Mouse (Mus musculus) neural tube, embryonic 11.5 days (tissue): ENCODE results near the gene Qsox1. TPM values are rescaled to one million over a fixed set of nuclear protein-coding genes. Genes with fewer than 3 reads are reported as not detected.
A peak's percentile ranks its signal among the peaks of the same experiment; 100 is the strongest.

Experiments
- ATAC-seq: fragments of 200-750 bp; cut with Nextera tagmentation; 2 replicates; pipeline ENCODE4 v1.8.0; 2017; ENCODE audit warnings: moderate number of reproducible peaks, mild to moderate bottlenecking, moderate TSS enrichment, moderate library complexity; ENCODE audit not compliant: insufficient read depth, low FRiP score, low TSS enrichment
- DNase-seq: peaks from one replicate; pipeline ENCODE4 v3.0.0-alpha.2; 2015; ENCODE audit warnings: low spot score
- H3K27ac ChIP-seq: fragments of 300-500 bp; sonication (generic); 2 replicates; pipeline ENCODE4 v1.5.1; 2014; ENCODE audit warnings: low read depth, mild to moderate bottlenecking, low read length
- H3K27me3 ChIP-seq: fragments of 300-500 bp; sonication (generic); 2 replicates; pipeline ENCODE4 v1.6.1; 2014; ENCODE audit warnings: mild to moderate bottlenecking, low read length, mixed read lengths; ENCODE audit not compliant: control insufficient read depth, insufficient read depth
- H3K36me3 ChIP-seq: fragments of 300-500 bp; sonication (generic); 2 replicates; pipeline ENCODE4 v1.6.1; 2014; ENCODE audit warnings: mild to moderate bottlenecking, low read length, moderate library complexity, mixed read lengths; ENCODE audit not compliant: control insufficient read depth, insufficient read depth
- H3K4me1 ChIP-seq: fragments of 300-500 bp; sonication (generic); 2 replicates; pipeline ENCODE4 v1.6.1; 2014; ENCODE audit warnings: low read length, mixed read lengths; ENCODE audit not compliant: control insufficient read depth, insufficient read depth
- H3K4me2 ChIP-seq: fragments of 300-500 bp; sonication (generic); 2 replicates; pipeline ENCODE4 v1.6.1; 2014; ENCODE audit warnings: low read depth, mild to moderate bottlenecking, moderate library complexity
- H3K4me3 ChIP-seq: fragments of 300-500 bp; sonication (generic); 2 replicates; pipeline ENCODE4 v1.5.1; 2014; ENCODE audit warnings: low read depth, low read length
- H3K9ac ChIP-seq: fragments of 300-500 bp; sonication (generic); 2 replicates; pipeline ENCODE4 v1.6.1; 2014; ENCODE audit warnings: mild to moderate bottlenecking, low read length
- H3K9me3 ChIP-seq: fragments of 300-500 bp; sonication (generic); 2 replicates; pipeline ENCODE4 v1.6.1; 2016; ENCODE audit warnings: low read length; ENCODE audit not compliant: control insufficient read depth
- WGBS: fragments of 180-500 bp; shearing (Covaris S2); extraction: QIAGEN DNeasy Blood & Tissue Kit; methylation state at CpG from one replicate; pipeline ENCODE4 v1.1.7; 2014; 5-methylcytosine and 5-hydroxymethylcytosine counted together
- polyA plus RNA-seq: library from polyadenylated mRNA; unstranded; fragments of >200 nt; fragmentation: Nextera tagmentation; extraction: Ambion mirVana; gene quantifications from 2 replicates; pipeline ENCODE4 v1.2.1, GENCODE M21; 2014

The Qsox1 gene
- polyA plus RNA-seq, 1 experiment from 2014 or later: 10.3 TPM

DNA sequence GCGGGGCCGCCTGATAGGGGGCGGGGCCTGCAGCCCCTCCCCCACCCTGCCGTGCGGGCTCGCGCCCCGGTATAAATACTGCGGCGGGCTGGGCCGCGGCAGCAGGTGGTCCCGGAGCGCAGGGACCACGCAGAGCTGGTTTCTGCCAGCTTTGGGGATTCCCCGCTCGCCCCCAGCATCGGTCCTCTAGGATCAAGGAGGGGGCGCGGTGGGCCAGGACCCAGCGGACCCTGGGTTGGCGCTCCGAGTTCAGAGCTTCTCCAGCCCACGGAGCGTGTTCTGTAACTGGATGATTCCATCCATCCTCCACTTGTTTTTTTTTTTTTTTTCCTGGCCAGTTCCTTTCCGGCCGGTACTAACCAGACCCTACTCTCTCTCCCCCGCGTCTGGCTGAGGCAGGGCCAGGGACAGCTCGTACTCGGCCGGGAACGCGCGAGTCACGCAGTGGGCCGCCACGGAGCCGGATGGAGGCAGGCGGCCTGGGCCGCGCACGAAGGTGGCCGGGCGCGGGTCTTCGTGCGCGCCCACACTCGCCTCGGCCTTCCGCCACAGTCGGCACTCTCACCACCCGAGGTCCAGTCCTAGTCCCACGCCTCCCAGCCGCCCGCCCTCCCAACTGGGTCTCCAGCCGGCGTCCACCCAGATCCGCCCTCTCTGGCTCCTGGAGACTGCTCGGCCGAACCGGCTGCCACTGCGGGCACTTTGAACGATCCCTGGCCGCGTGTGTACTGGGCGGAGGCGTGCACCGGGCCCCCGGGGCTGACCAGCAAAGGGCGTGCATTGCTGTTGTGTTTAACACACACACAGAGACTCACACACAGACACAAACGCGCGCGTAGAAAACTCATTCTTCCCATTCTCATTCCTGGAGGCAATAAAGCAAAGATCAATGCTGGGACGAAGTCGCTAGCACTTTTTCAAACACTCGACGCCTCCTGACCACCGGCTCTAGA, 70.0 kb downstream of the Qsox1 start:
- ATAC-seq (peak; percentile 37), DNase-seq (peak; percentile 43)
- Histone ChIP-seq H3K9me3 (no peaks in the 10 kb centered on the region), H3K4me3 (peak overlapping the region; percentile 45), H3K4me1 (peaks cover 15% of the 10 kb centered on the region), H3K27ac (peak overlapping the region; percentile 53; the same call in 1 of the 2 replicates), H3K27me3 (peaks cover 93% of the 10 kb centered on the region), H3K9ac (peak overlapping the region; percentile 41; the same call in 1 of the 2 replicates), H3K4me2 (peak overlapping the region; percentile 64), H3K36me3 (no peaks in the 10 kb centered on the region)
- WGBS: under 1% methylated on average over 71 of the region's 81 CpGs

DNA sequence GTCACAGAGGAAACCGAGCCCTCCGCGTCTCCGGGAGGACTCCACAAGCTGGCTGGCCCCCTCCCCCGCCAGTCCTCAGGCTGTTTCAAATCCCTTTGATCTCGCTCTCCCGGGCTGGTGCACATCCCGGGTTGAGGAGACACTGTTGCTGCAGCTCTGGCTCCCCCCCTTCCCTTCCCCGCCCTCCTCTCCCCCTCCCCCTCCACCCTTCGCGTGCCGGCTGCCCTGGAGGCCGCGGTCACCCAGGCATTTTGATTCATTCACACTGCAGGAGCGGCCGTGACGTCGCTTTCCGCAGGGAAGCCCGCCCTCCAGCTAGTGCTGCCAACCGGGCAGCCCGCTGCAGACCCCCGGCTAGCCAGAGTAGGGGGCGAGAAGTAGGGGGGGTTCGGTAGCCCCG, 70.7 kb downstream of the Qsox1 start:
- under 1% methylated on average over 25 of the region's 26 CpGs for WGBS
- no peak overlapping the region for H3K27ac ChIP-seq
- peak overlapping the region; percentile 64 for H3K4me2 ChIP-seq
- no peaks in the 10 kb centered on the region for H3K36me3 ChIP-seq
- H3K9ac ChIP-seq: no peak overlapping the region
- peak; percentile 61 for ATAC-seq
- peak overlapping the region; percentile 45 for H3K4me3 ChIP-seq
- H3K9me3 ChIP-seq: no peaks in the 10 kb centered on the region
- DNase-seq: peak; percentile 73
- peaks cover 15% of the 10 kb centered on the region for H3K4me1 ChIP-seq
- peaks cover 93% of the 10 kb centered on the region for H3K27me3 ChIP-seq

GRCm38 (mm10) chr1:155741378-155741945, 71.2 kb downstream of the Qsox1 start:
- Histone ChIP-seq H3K9ac (no peak overlapping the region), H3K27ac (no peak overlapping the region)
- DNase-seq: peak; percentile 32

GRCm38 (mm10) chr1:155740622-155741377, 71.9 kb downstream of the Qsox1 start:
- H3K27me3 ChIP-seq: peaks cover 93% of the 10 kb centered on the region
- whole genome bisulfite sequencing: under 1% methylated on average over 44 of the region's 44 CpGs
- peak overlapping the region; percentile 45 for H3K4me3 ChIP-seq
- H3K27ac ChIP-seq: no peak overlapping the region
- no peaks in the 10 kb centered on the region for H3K36me3 ChIP-seq
- DNase-seq (peak; percentile 63), ATAC-seq (no peak)
- H3K4me1 ChIP-seq: peaks cover 15% of the 10 kb centered on the region
- no peaks in the 10 kb centered on the region for H3K9me3 ChIP-seq
- no peak overlapping the region for H3K9ac ChIP-seq
- H3K4me2 ChIP-seq: peak overlapping the region; percentile 64

More at GRCm38 (mm10) chr1:155741378-155741945, 71.2 kb downstream of the Qsox1 start:
- Histone ChIP-seq H3K36me3 (no peaks in the 10 kb centered on the region), H3K4me1 (peaks cover 15% of the 10 kb centered on the region), H3K9me3 (no peaks in the 10 kb centered on the region), H3K4me3 (peak overlapping the region; percentile 45), H3K27me3 (peaks cover 93% of the 10 kb centered on the region), H3K4me2 (peak overlapping the region; percentile 64)
- WGBS: under 1% methylated on average over 34 of the region's 34 CpGs
- 0 out of 2 replicates have a peak, but pooled peaks have one; percentile 11 for ATAC-seq

- Histone ChIP-seq H3K27ac (no peak overlapping the region), H3K9me3 (no peaks in the 10 kb centered on the region), H3K9ac (peak overlapping the region; percentile 10; the same call in 1 of the 2 replicates), H3K4me3 (no peak overlapping the region), H3K4me1 (peaks cover 14% of the 10 kb centered on the region), H3K4me2 (peak overlapping the region; percentile 8; the same call in 1 of the 2 replicates), H3K27me3 (peaks cover 100% of the 10 kb centered on the region), H3K36me3 (no peaks in the 10 kb centered on the region)
- under 1% methylated on average over 25 of the region's 25 CpGs for WGBS
- no peak for ATAC-seq
- peak; percentile 28 for DNase-seq
Observed at GRCm38 (mm10) chr1:155737809-155738383, 74.8 kb downstream of the Qsox1 start.

GRCm38 (mm10) chr1:155737017-155737808, 75.5 kb downstream of the Qsox1 start:
- Histone ChIP-seq H3K4me1 (peaks cover 7% of the 10 kb centered on the region; the same call in 1 of the 2 replicates), H3K36me3 (no peaks in the 10 kb centered on the region), H3K9me3 (no peaks in the 10 kb centered on the region), H3K9ac (peak overlapping the region; percentile 2; the same call in 1 of the 2 replicates), H3K4me2 (peak overlapping the region; percentile 14), H3K27ac (no peak overlapping the region), H3K27me3 (peaks cover 100% of the 10 kb centered on the region), H3K4me3 (no peak overlapping the region)
- WGBS: under 1% methylated on average over 58 of the region's 58 CpGs
- ATAC-seq (no peak), DNase-seq (peak; percentile 41)

GRCm38 (mm10) chr1:155736096-155736825, 76.4 kb downstream of the Qsox1 start:
- no peaks in the 10 kb centered on the region for H3K9me3 ChIP-seq
- peaks cover 3% of the 10 kb centered on the region; the same call in 1 of the 2 replicates for H3K4me1 ChIP-seq
- WGBS: under 1% methylated on average over 26 of the region's 26 CpGs
- DNase-seq (peak; percentile 26), ATAC-seq (no peak)
- no peak overlapping the region for H3K4me3 ChIP-seq
- H3K9ac ChIP-seq: no peak overlapping the region
- no peaks in the 10 kb centered on the region for H3K36me3 ChIP-seq
- H3K27ac ChIP-seq: no peak overlapping the region
- peaks cover 100% of the 10 kb centered on the region for H3K27me3 ChIP-seq
- H3K4me2 ChIP-seq: peak overlapping the region; percentile 14; the same call in 1 of the 2 replicates
